Mouse (Mus musculus): ENCODE data around the gene AC124108.1.
"Not testable (repeated sequence)": the region's sequence is repeated elsewhere in the genome, so short reads cannot be mapped to it uniquely, and the experiment has no call there.

The AC124108.1 gene

GRCm38 (mm10) chr1:132191093-132191785 is at the start of gene AC124108.1, which contains the start of gene Lemd1:
TSS of gene AC124108.1 (plus strand) at chr1:132191457.
TSS of gene Lemd1 (plus strand) at chr1:132191431.
- DNase-seq (ENCODE audit: low spot score in 2 of 2) = no peak

GRCm38 (mm10) chr1:132141753-132142152 is 49.5 kb upstream of the AC124108.1 start:
- DNase-seq (ENCODE audit: low spot score in 2 of 2) = no peak

- peak; percentile 70 to 76 for DNase-seq (ENCODE audit: low spot score in 2 of 2)
These were observed 48.2 kb upstream of the AC124108.1 start for GRCm38 (mm10) chr1:132143079-132143478.

GRCm38 (mm10) chr1:132143730-132144129 is 47.5 kb upstream of the AC124108.1 start:
- DNase-seq (ENCODE audit: low spot score in 2 of 2) = no peak

- no peak for DNase-seq (ENCODE audit: low spot score in 2 of 2)
These were observed 47.0 kb upstream of the AC124108.1 start for GRCm38 (mm10) chr1:132144223-132144622.

- no peak for DNase-seq (ENCODE audit: low spot score in 2 of 2)
These were observed 46.4 kb upstream of the AC124108.1 start for GRCm38 (mm10) chr1:132144837-132145236.

- DNase-seq (ENCODE audit: low spot score in 2 of 2) = no peak
These were observed 45.1 kb upstream of the AC124108.1 start for GRCm38 (mm10) chr1:132145973-132146685.

GRCm38 (mm10) chr1:132149410-132149809 is 41.8 kb upstream of the AC124108.1 start:
- DNase-seq (ENCODE audit: low spot score in 2 of 2) = no peak

GRCm38 (mm10) chr1:132150171-132150570 is 41.1 kb upstream of the AC124108.1 start:
- DNase-seq (ENCODE audit: low spot score in 2 of 2) = no peak

- no peak for DNase-seq (ENCODE audit: low spot score in 2 of 2)
These were observed 40.2 kb upstream of the AC124108.1 start for GRCm38 (mm10) chr1:132150817-132151601.

- no peak for DNase-seq (ENCODE audit: low spot score in 2 of 2)
These were observed 39.3 kb upstream of the AC124108.1 start for GRCm38 (mm10) chr1:132151908-132152307.

- DNase-seq (ENCODE audit: low spot score in 2 of 2) = no peak
These were observed 38.1 kb upstream of the AC124108.1 start for GRCm38 (mm10) chr1:132153086-132153690.

- no peak for DNase-seq (ENCODE audit: low spot score in 2 of 2)
These were observed 37.6 kb upstream of the AC124108.1 start for GRCm38 (mm10) chr1:132153691-132154090.

GRCm38 (mm10) chr1:132155737-132156136 is 35.5 kb upstream of the AC124108.1 start:
- DNase-seq (ENCODE audit: low spot score in 2 of 2) = peak; percentile 76 to 82

GRCm38 (mm10) chr1:132157016-132157781 is 34.1 kb upstream of the AC124108.1 start:
- DNase-seq (ENCODE audit: low spot score in 2 of 2) = peak; percentile 57 to 70

- no peak for DNase-seq (ENCODE audit: low spot score in 2 of 2)
These were observed 33.4 kb upstream of the AC124108.1 start for GRCm38 (mm10) chr1:132157808-132158207.

- no peak for DNase-seq (ENCODE audit: low spot score in 2 of 2)
These were observed 32.5 kb upstream of the AC124108.1 start for GRCm38 (mm10) chr1:132158741-132159140.

- no peak for DNase-seq (ENCODE audit: low spot score in 2 of 2)
These were observed 31.6 kb upstream of the AC124108.1 start for GRCm38 (mm10) chr1:132159681-132160080.

GRCm38 (mm10) chr1:132161211-132161880 is 29.9 kb upstream of the AC124108.1 start:
- DNase-seq (ENCODE audit: low spot score in 2 of 2) = no peak

GRCm38 (mm10) chr1:132162618-132163017 is 28.6 kb upstream of the AC124108.1 start:
- DNase-seq (ENCODE audit: low spot score in 2 of 2) = not testable (repeated sequence)

All from natural killer cell, adult 2 months (primary cell).